Mouse (Mus musculus) CH12.LX (cell line): Measurements from ENCODE around the gene Ccdc50. TPM values are rescaled to one million over a fixed set of nuclear protein-coding genes. Genes with fewer than 3 reads are reported as not detected.

Source experiments
- DNase-seq: peaks from one replicate; pipeline ENCODE4 v3.0.0-alpha.2; 2013; ENCODE audit errors: extremely low read depth
- H3K27ac ChIP-seq: 2 replicates; pipeline ENCODE4 v1.5.1; 2012; ENCODE audit warnings: low read depth, mild to moderate bottlenecking, control low read depth, moderate library complexity; ENCODE audit not compliant: insufficient read depth
- H3K27me3 ChIP-seq: replicated peaks from 2 replicates; pipeline ENCODE3; 2012; ENCODE audit warnings: inconsistent platforms
- H3K36me3 ChIP-seq, 2 experiments: replicated peaks in 1 of 2; 2 replicates each; pipeline versions ENCODE3 to v1.6.1; 2012; ENCODE audit warnings: inconsistent platforms in 1 of 2, low read length in 1 of 2, mild to moderate bottlenecking in 1 of 2, mixed read lengths in 1 of 2, moderate library complexity in 1 of 2; ENCODE audit not compliant: control insufficient read depth in 1 of 2, insufficient read depth in 1 of 2
- H3K4me1 ChIP-seq, 2 experiments: 2 replicates each; pipeline ENCODE4 v1.6.1; 2012; ENCODE audit warnings: inconsistent platforms in 1 of 2, moderate library complexity in 1 of 2; ENCODE audit not compliant: insufficient read depth in 2 of 2, control insufficient read depth in 1 of 2
- H3K4me2 ChIP-seq: 2 replicates; pipeline ENCODE4 v1.6.1; 2012; ENCODE audit warnings: low read depth, mild to moderate bottlenecking, control low read depth; ENCODE audit not compliant: poor library complexity, insufficient read depth, severe bottlenecking
- H3K4me3 ChIP-seq, 3 experiments: fragments of 150-350 bp in 1 of 3; sonication (generic) in 1 of 3; replicated peaks in 1 of 3; 2 replicates each; pipeline versions ENCODE3 to v1.5.1; 2011 to 2012; ENCODE audit warnings: low read depth in 2 of 3, low read length in 2 of 3, mild to moderate bottlenecking in 2 of 3, moderate library complexity in 2 of 3, control low read depth in 1 of 3, improper control_type of control experiment in 1 of 3, inconsistent platforms in 1 of 3, mixed read lengths in 1 of 3; ENCODE audit not compliant: poor library complexity in 1 of 3
- H3K79me2 ChIP-seq: replicated peaks from 2 replicates; pipeline ENCODE4 v1.6.1; 2012; ENCODE audit warnings: mild to moderate bottlenecking, moderate library complexity; ENCODE audit not compliant: control insufficient read depth, poor library complexity, insufficient read depth, severe bottlenecking; ENCODE audit errors: extremely low read depth
- H3K9ac ChIP-seq: 2 replicates; pipeline ENCODE4 v1.6.1; 2012; ENCODE audit warnings: low read depth, mild to moderate bottlenecking, control low read depth, moderate library complexity; ENCODE audit not compliant: insufficient read depth
- H3K9me3 ChIP-seq: replicated peaks from 2 replicates; pipeline ENCODE3; 2012; ENCODE audit warnings: low read length, inconsistent platforms, mixed read lengths
- BHLHE40 ChIP-seq: IDR thresholded peaks from 2 replicates; pipeline ENCODE4 v1.6.1; 2011; ENCODE audit warnings: mild to moderate bottlenecking, low read depth, low read length, improper control_type of control experiment
- CHD1 ChIP-seq: IDR thresholded peaks from 2 replicates; pipeline ENCODE4 v1.6.1; 2012; ENCODE audit warnings: low read depth, low read length, improper control_type of control experiment, inconsistent platforms
- CTCF ChIP-seq, 2 experiments: IDR thresholded peaks in 1 of 2; conservative IDR thresholded peaks in 1 of 2; 2 replicates each; pipeline ENCODE4 v1.5.1; 2011 to 2012; ENCODE audit warnings: low read depth in 2 of 2, low read length in 2 of 2, improper control_type of control experiment in 1 of 2, inconsistent platforms in 1 of 2, mild to moderate bottlenecking in 1 of 2, moderate library complexity in 1 of 2
- E2F4 ChIP-seq: IDR thresholded peaks from 2 replicates; pipeline ENCODE4 v1.6.1; 2011; ENCODE audit warnings: low read depth, low read length, improper control_type of control experiment; ENCODE audit not compliant: insufficient replicate concordance
- ELF1 ChIP-seq: IDR thresholded peaks from 2 replicates; pipeline ENCODE4 v1.6.1; 2014; ENCODE audit warnings: low read depth, mild to moderate bottlenecking, inconsistent platforms, low read length, improper control_type of control experiment
- EP300 ChIP-seq: IDR thresholded peaks from 2 replicates; pipeline ENCODE4 v1.6.1; 2011; ENCODE audit warnings: low read length, improper control_type of control experiment
- ETS1 ChIP-seq: conservative IDR thresholded peaks from 2 replicates; pipeline ENCODE4 v1.6.1; 2012; ENCODE audit warnings: low read depth, mild to moderate bottlenecking, inconsistent platforms, low read length, improper control_type of control experiment, moderate library complexity
- IRF4 ChIP-seq: IDR thresholded peaks from 2 replicates; pipeline ENCODE4 v1.6.1; 2014; ENCODE audit warnings: low read depth, mild to moderate bottlenecking, inconsistent platforms, low read length, improper control_type of control experiment
- JUN ChIP-seq: IDR thresholded peaks from 2 replicates; pipeline ENCODE4 v1.6.1; 2011; ENCODE audit warnings: low read depth, mild to moderate bottlenecking, low read length, improper control_type of control experiment, moderate library complexity; ENCODE audit not compliant: insufficient read depth
- JUND ChIP-seq: conservative IDR thresholded peaks from 2 replicates; pipeline ENCODE4 v1.6.1; 2011; ENCODE audit warnings: low read depth, low read length, improper control_type of control experiment
- KAT2A ChIP-seq: IDR thresholded peaks from 2 replicates; pipeline ENCODE4 v1.6.1; 2012; ENCODE audit warnings: low read length, improper control_type of control experiment, inconsistent platforms; ENCODE audit not compliant: insufficient replicate concordance
- MAFK ChIP-seq: IDR thresholded peaks from 2 replicates; pipeline ENCODE4 v1.6.1; 2011; ENCODE audit warnings: low read length, improper control_type of control experiment; ENCODE audit not compliant: insufficient replicate concordance
- MAX ChIP-seq: IDR thresholded peaks from 2 replicates; pipeline ENCODE4 v1.6.1; 2011; ENCODE audit warnings: low read length, improper control_type of control experiment
- MAZ ChIP-seq: IDR thresholded peaks from 2 replicates; pipeline ENCODE4 v1.6.1; 2012; ENCODE audit warnings: low read depth, mild to moderate bottlenecking, inconsistent platforms, low read length, improper control_type of control experiment, moderate library complexity
- MEF2A ChIP-seq: IDR thresholded peaks from 2 replicates; pipeline ENCODE4 v1.6.1; 2014; ENCODE audit warnings: low read depth, mild to moderate bottlenecking, inconsistent platforms, low read length, improper control_type of control experiment, borderline replicate concordance
- MXI1 ChIP-seq: IDR thresholded peaks from 2 replicates; pipeline ENCODE4 v1.6.1; 2011; ENCODE audit warnings: mild to moderate bottlenecking, low read depth, low read length, improper control_type of control experiment
- MYC ChIP-seq: IDR thresholded peaks from 2 replicates; pipeline ENCODE4 v1.6.1; 2011; ENCODE audit warnings: low read depth, mild to moderate bottlenecking, improper control_type of control experiment, low read length
- NELFE ChIP-seq: IDR thresholded peaks from 2 replicates; pipeline ENCODE4 v1.6.1; 2011; ENCODE audit warnings: low read depth, low read length, improper control_type of control experiment
- POLR2A ChIP-seq: IDR thresholded peaks from 2 replicates; pipeline ENCODE4 v1.6.1; 2011; ENCODE audit warnings: low read depth, mild to moderate bottlenecking, improper control_type of control experiment, low read length
- RAD21 ChIP-seq: IDR thresholded peaks from 2 replicates; pipeline ENCODE4 v1.6.1; 2011; ENCODE audit warnings: low read depth, mild to moderate bottlenecking, low read length, improper control_type of control experiment, moderate library complexity
- RCOR1 ChIP-seq: conservative IDR thresholded peaks from 2 replicates; pipeline ENCODE4 v1.6.1; 2012; ENCODE audit warnings: low read depth, mild to moderate bottlenecking, inconsistent platforms, low read length, improper control_type of control experiment
- SIN3A ChIP-seq: IDR thresholded peaks from 2 replicates; pipeline ENCODE4 v1.6.1; 2012; ENCODE audit warnings: low read length, improper control_type of control experiment, inconsistent platforms
- SMC3 ChIP-seq: IDR thresholded peaks from 2 replicates; pipeline ENCODE4 v1.6.1; 2011; ENCODE audit warnings: low read depth, low read length, improper control_type of control experiment
- TBP ChIP-seq: conservative IDR thresholded peaks from 2 replicates; pipeline ENCODE4 v1.6.1; 2011; ENCODE audit warnings: low read depth, low read length, improper control_type of control experiment
- TCF12 ChIP-seq: IDR thresholded peaks from 2 replicates; pipeline ENCODE4 v1.6.1; 2014; ENCODE audit warnings: low read depth, mild to moderate bottlenecking, inconsistent platforms, low read length, improper control_type of control experiment
- USF1 ChIP-seq: IDR thresholded peaks from 2 replicates; pipeline ENCODE4 v1.6.1; 2014; ENCODE audit warnings: low read depth, mild to moderate bottlenecking, inconsistent platforms, low read length, improper control_type of control experiment
- USF2 ChIP-seq: conservative IDR thresholded peaks from 2 replicates; pipeline ENCODE4 v1.6.1; 2011; ENCODE audit warnings: low read depth, low read length, improper control_type of control experiment
- ZC3H11A ChIP-seq: IDR thresholded peaks from 2 replicates; pipeline ENCODE4 v1.6.1; 2012; ENCODE audit warnings: low read depth, mild to moderate bottlenecking, inconsistent platforms, low read length, improper control_type of control experiment
- ZKSCAN1 ChIP-seq: IDR thresholded peaks from 2 replicates; pipeline ENCODE4 v1.6.1; 2012; ENCODE audit warnings: low read depth, inconsistent platforms, low read length, improper control_type of control experiment, borderline replicate concordance
- ZMIZ1 ChIP-seq: IDR thresholded peaks from 2 replicates; pipeline ENCODE4 v1.6.1; 2012; ENCODE audit warnings: low read depth, mild to moderate bottlenecking, inconsistent platforms, low read length, improper control_type of control experiment
- ZNF384 ChIP-seq: IDR thresholded peaks from 2 replicates; pipeline ENCODE4 v1.6.1; 2012; ENCODE audit warnings: low read depth, low read length, improper control_type of control experiment, inconsistent platforms
- dilution Hi-C: fragments of 300-500 bp; cut with MboI; formaldehyde crosslinking; loops from 2 replicates; pipeline ENCODE4 v1.14.3; 2020; ENCODE audit warnings: low sequenced_read_pairs; ENCODE audit not compliant: extremely low pct_unique_long_range_greater_than_20kb, extremely low pct_ligation_motif_present
- in situ Hi-C: fragments of 300-500 bp; cut with MboI; formaldehyde crosslinking; loops from 3 replicates; pipeline ENCODE4 v1.14.3; 2019; ENCODE audit warnings: low sequenced_read_pairs, low pct_ligation_motif_present, low pct_unique_long_range_greater_than_20kb, mixed read lengths
- polyA plus RNA-seq: library from polyadenylated mRNA; unstranded; fragments of >175 nt; gene quantifications from 2 replicates; pipeline ENCODE4 v1.2.1, GENCODE M21; 2012; ENCODE audit warnings: low read depth; ENCODE audit not compliant: insufficient read length
- total RNA-seq, 2 experiments: library from RNA; depleted of rRNA; stranded (reverse); fragments of 300-350 nt in 1 of 2; fragments of >200 nt in 1 of 2; gene quantifications; 2 replicates each; pipeline ENCODE4 v1.2.3; 2012 to 2014

Ccdc50 gene
- total and polyA plus RNA-seq, 3 experiments: 203 to 261 (median 243) TPM

DNA sequence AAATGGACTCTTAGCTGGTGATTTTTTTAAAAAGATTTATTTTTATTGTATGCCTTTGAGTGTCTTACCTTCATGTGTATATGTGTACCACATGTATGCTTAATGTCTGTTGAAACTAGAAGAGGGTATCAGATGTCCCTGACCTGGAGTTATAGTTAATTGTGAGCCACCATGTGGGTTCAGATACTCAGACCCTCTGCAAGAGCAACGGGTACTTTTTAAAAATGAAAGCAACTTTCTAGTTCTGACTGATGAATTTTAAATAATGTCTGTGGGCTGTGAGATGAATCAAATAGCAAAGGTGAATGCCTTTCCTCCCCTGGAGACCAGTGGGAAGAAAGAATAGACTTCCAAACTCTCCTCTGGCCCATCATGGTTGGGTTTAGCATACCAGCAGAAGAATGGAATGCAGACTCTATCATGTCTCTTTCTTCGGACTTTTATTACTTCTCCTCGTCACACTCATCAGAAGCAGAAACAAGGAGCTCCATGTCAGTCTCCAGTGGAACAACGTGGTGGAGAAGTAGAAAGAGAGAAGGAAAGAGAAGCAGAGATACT lies 1.7 kb upstream of the Ccdc50 start (continued):
- TF ChIP-seq MAFK: no peak

DNA sequence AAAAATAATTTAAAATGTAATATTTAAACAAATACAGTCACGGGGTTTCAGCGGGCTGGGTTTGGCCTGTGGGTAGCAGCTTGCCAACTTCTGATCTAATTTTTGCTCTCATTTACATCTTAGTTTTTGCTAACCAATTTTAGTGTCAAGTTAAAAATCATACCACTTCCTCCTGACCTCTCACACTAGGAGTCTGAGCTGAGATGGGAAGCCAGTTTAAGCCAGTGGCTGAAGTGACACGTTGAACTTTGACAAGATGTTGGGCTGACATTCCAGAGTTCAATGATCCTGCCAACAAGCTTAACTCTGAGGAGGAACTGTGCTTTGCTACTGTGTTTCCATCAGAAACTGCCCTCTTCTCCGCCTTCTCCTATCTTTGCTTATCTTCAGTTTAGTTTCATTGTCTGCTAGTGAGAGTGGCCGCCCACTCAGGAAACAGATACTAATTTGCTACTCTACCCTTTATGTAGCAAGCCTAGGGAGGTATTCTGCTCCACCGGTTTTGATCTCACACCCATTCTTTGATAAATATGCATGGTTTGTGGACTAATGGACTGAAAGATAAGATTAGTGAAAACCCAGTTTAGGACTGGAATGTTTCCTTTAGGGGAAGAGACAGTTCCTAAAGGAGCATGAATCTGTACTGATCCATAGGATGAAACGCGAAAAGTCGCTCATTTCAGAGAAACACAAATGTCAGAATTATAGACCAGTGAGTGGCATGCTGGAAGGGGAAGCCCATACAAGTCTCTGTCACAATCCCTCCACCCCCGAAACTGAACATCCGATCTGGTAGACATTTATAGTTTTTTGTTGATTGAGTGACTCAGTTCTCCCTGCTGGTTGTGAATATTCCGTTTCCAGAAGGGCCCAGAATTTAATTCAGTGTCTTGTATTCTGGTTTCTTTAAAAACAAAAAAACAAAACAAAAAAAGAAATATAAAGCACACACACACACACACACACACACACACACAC lies 746 bp upstream of the Ccdc50 start:
- H3K27ac ChIP-seq: peak overlapping the region; percentile 100
- H3K27me3 ChIP-seq: no peaks in the 10 kb centered on the region
- peaks cover 18 to 50% of the 10 kb centered on the region in 2 experiments for H3K4me1 ChIP-seq
- peak; percentile 91 for DNase-seq
- H3K79me2 ChIP-seq: peaks cover 37% of the 10 kb centered on the region
- dilution Hi-C loops (no loop called here), in situ Hi-C loops (loop anchor here (5.0 kb wide), 1 partner anchor 41 kb away; no protein-coding TSS in a partner anchor)
- peak overlapping the region; percentile 62 to 89 (median 80) for H3K4me3 ChIP-seq
- TF ChIP-seq RAD21 (no peak; the same call in none of the 2 replicates), SMC3 (peak; percentile 18), MYC (peak; percentile 28; the same call in 1 of the 2 replicates), MAZ (peak; percentile 49; the same call in 1 of the 2 replicates), ZC3H11A (no peak), RCOR1 (no peak), TBP (peak; percentile 94), ZMIZ1 (no peak; the same call in 1 of the 2 replicates), CHD1 (peak; percentile 49; the same call in 1 of the 2 replicates), ZKSCAN1 (no peak), JUN (peak; percentile 82), KAT2A (no peak), ETS1 (peak; percentile 76), MAX (no peak; the same call in 1 of the 2 replicates), EP300 (peak; percentile 81), MAFK (0 out of 2 replicates have a peak, but pooled peaks have one; percentile 54), ZNF384 (peak; percentile 66), CTCF (conservative IDR thresholded peaks at IDR 0.05 in 1 of 2, IDR thresholded peaks at IDR 0.05 in 1 of 2; ENCODE audit: low read depth in 2 of 2, low read length in 2 of 2) (no peak), IRF4 (peak; percentile 87), E2F4 (peak; percentile 60; the same call in 1 of the 2 replicates), ELF1 (no peak; the same call in 1 of the 2 replicates), MEF2A (peak; percentile 94), SIN3A (peak; percentile 58; the same call in 1 of the 2 replicates), USF2 (no peak), TCF12 (peak; percentile 70), JUND (peak; percentile 78), BHLHE40 (peak; percentile 85), POLR2A (peak; percentile 68), NELFE (peak; percentile 68; the same call in 1 of the 2 replicates), USF1 (peak; percentile 42; the same call in 1 of the 2 replicates), MXI1 (peak; percentile 41; the same call in 1 of the 2 replicates)
- H3K4me2 ChIP-seq: peak overlapping the region; percentile 99
- peak overlapping the region; percentile 99 for H3K9ac ChIP-seq
- H3K36me3 ChIP-seq: peaks cover 0 to 6% of the 10 kb centered on the region in 2 experiments
- H3K9me3 ChIP-seq: no peaks in the 10 kb centered on the region
